Mouse (Mus musculus) c-Kit-positive CD71-positive TER-119-positive erythroid progenitor cells, embryonic 14.5 days (primary cell): ENCODE results near the gene Maml2.
"Not testable (repeated sequence)": the region's sequence is repeated elsewhere in the genome, so short reads cannot be mapped to it uniquely, and the experiment has no call there.

Experiments used
- DNase-seq: peaks from one replicate; pipeline ENCODE4 v3.0.0-alpha.2; 2013; ENCODE audit warnings: low spot score

The Maml2 gene

DNA sequence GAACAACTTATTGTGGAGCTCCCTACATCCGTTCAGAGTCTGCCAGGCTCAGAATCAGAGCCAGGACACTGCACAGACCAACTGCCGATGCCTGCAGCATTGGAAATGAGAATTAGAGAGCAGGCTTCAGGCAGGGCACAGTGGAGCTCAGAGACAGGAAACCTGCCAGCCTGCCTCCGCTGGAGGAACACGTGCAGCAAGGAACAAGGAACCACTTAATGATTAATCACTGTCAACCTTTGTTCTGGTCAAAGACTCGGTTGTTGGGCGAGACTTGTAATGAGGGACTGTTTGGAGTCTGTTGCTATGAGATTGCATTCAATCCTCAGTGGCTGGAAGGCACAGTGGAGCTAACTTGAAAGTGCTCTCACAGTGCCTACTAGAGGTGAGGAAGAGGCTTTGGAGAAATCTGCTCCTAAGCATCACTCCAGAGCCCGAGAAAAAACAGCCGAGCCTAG is 383.9 kb downstream of the Maml2 start:
- no peak for DNase-seq

DNA sequence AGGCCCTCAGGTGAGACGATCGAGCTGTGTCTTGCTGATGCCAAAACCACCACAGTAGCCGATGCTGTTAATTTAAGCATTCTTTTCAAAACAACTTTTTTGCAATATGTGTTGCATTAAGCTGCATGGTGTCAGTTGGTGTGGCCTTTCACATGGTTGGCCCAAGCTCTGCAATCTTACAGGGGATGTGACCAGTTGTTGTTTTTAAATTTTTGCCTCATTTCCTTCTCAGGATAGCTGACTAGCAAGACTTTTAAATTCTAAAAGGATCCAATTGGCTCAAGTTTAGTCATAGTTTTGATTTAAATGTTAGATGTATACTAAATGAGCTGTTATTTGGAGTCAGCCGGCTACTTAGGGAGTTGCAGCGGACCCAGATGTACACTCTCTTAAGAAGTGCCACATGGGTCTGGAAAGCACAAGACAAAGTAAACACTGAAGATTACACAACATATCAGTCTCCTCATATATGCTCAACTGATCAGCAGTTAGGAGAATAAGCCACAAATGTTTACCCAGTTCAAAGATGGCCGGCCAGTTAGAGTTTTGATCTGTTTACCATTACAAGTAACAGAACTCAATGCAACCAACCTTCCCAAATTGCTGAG is 386.7 kb downstream of the Maml2 start:
- no peak for DNase-seq

DNA sequence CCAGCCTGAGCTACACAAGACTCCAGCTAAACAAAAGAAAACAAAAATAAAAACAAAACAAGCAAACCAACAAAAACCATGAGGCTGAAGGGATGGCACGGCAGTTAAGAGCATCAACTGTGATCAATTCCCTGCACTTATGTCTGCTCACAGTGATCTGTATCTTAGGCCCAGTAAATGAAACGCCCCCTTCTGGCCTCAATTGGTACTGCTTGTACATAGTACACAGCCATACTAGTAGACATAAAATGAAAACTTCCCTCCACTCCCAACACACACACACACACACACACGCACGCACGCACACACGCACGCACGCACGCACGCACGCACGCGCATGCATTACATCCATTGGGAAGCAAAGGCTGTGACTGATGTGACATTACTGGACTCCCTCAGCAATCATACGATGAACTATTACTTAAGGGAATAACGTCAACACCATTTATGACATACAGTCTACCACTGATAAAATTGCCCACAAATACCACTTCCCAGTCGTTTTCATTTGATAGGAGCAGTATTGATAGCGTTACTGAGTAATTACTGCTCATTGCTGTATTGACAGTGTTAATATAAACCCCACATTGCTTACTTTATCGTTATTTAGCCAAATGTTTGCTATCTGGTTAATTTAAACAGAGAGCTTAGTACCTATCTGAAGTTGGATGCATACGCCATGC is 389.4 kb downstream of the Maml2 start:
- DNase-seq, result peak; percentile 35

DNA sequence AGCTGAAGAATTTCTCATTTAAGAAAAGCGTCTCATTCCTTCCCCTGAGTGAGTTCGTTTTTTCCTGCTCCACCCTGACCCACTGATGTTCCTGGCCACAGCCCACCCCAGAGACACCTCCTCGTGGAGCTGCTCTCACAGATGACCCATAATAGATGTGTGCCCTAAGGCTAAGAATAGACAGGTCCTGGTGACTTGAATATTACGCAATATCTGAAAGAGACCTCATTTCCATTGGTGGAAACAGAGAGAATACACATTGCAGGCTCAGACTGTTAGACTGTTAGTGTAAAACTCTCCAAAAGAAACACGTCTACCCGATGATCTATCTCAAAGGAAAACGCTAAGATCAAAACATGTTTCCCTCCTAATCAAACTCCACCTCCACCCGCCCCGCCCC is 391.2 kb downstream of the Maml2 start:
- no peak for DNase-seq

DNA sequence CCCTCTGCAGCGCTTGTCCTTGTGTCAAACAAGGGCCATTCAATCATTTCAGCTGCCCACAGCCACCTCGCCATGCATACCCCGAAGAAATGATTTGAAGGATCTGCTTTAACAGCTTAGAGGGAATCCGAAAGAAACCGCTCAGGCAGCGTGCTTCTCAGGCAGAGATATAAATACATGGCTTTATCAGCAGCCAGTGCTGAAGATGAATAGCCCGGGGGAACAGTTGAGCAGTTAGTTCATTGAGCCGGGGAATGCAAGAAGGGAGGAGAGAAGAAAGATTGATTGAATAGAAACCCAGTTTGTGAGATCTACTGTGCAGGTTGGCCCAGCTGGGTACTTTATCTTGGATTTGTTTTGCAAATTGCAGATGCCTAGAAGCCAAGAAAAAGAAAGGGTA is 392.6 kb downstream of the Maml2 start:
- no peak for DNase-seq

DNA sequence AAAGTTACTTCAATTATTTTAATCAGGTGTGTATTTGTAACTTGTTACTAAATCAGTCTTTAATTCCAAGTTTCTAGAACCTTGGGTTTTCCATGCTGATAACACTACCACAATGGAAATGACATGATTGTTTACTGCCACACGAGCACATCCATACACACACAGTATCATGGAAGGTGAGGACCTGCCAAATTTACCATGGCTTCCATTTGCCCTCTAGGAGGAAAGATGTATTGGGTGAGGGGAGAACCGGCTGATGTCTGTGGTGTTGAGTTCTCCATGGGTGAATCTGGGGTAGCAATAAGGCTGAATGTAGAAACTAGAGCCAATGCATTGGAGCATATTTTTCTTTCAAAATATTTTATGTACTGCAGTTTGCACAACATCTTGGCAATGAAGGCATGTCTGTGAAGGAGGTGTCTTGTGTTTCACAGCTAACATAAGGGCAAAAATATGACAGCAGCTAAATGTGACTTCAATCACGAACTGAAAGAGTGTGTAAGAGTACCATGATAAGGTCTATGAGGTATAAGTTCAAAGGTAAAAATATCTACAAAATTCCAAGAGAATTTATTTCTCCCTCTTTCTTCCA is 396.0 kb downstream of the Maml2 start:
- no peak for DNase-seq

DNA sequence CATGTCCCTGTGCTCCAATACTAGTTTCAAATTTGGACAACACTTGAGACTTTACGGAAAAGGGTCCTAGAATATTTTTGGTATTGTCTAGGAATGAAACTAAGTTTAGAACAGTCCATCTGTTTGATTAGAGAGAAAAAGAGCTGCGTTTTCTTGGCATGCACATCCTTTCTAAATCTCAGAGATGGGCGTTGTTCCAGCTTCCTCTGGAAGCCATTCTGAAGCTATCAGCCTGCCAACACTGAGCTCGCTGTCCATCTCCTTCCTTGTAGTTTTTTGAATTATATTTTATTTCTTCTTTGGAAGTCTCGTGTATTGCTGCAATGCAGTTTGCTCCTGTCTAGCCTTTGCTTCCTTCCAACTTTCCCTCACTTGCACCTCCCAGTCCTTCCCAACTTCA is 396.5 kb downstream of the Maml2 start:
- no peak for DNase-seq

DNA sequence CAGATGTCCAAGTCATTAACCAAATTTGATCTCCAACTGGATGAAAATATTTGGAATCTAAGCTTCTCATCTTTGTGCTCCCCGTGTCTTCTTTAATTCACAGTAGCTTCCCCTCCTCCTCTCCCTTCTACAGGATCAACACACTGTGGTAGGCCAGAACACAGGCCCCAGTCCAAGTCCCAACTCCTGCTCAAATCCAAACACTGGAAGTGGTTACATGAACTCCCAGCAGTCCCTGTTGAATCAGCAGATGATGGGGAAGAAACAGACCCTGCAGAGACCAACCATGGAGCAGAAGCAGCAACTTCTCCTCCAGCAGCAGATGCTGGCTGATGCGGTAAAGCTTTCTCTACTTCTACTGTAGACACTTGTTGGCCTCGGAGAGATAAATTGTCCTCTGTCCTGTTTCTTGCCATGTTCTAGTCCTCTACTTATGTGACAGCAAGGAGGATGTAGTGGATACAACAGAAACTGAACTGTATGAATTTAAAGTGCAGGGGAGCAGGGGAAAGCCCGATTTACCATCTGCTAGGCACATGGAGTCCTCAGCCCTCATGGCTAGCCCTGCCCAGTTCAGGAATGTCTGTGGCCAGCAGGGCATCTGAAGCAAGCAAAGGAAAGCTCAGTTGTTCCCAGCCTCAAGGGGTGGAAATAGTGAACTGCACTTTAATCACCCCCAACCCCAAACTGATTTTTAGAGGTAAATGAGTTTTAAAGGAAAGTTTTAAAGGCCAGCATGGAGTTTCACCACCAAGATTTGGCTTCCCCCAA is 399.5 kb downstream of the Maml2 start:
- DNase-seq, result no peak

DNA sequence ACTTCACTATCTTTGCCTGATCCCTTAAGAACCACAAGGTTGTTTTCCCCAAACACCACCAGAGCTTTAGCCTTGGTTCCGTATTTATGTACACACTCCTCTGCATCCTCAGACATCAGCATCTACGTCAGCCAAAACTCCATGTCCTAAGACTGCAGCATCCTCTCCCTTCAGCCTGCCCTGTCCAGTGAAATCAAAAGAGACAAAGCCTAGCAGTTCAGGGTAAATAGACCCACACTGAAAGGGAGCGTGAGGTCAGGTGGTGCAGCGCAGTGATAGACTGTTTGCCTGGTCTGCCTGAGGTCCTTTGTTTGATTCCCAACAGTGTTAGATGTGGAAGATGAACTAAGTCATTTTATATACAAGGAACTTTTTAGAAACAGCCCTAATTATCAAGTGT is 400.1 kb downstream of the Maml2 start:
- no peak for DNase-seq

DNA sequence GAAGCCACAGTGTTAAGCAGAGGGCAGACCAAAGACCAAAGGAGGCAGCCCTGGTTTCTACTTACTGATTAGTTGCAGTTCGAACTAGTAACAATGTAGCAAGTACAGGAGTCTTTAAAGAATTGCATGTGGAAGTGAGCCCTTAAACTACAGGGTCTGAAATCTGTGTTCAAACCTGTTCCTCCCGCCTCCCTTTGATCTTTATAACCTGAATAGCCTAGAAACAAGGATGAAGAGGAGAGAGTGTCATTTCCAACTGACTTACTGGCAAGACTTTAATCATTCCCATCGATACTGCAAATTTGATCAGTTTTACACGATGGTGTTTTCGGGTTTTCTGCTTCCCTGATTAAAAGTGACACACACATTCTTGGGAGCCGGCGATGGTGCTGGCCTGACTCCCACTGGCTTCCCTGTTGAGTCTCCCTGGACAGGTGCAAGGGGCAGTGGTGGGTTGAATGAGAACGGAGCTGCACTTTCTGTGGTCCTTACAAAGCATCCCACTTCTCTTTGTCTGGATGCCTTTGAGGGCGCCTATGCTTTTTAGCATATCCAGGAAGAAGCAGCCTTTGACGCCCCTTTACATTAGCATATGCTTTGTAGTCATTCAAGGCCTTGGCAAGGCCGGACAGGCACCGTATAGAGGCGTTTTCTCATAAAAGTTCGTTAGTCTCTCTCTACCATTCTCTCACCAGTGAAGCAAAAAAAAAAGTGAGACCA is 401.5 kb downstream of the Maml2 start:
- no peak for DNase-seq

DNA sequence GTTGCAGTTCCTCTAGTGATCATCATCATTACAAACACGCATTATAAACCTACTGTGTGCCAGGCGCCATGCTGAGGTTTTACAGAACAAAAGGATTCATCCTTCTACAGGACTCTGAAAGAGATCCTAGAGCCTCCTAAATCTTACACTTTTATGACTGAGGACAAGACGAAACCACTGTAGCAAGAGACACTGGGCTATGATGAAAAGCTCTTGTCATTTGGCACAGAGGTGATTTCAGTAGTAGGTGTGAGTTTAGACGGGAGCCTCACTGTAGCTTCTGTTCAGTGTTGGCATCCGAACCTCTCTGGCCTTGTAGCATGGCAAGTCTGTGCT is 402.0 kb downstream of the Maml2 start:
- DNase-seq, result no peak

DNA sequence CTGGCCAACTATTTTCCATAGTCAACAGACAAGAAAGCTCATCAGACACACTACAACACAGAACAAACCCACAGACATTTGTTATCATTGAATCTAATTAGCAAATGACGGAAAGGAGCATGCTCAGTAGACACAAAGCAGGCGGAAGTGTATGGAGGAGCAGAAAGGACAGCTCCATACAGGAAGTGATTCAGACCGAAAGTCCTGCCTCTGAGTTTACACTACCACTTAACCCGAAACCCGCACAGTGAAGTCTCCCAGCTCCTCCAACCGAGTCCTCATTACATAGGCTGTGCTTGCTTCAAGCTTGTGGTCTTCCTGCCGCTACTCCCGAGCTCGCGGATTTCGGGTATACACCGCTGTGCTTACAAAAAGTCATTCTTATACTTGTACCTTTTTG is 404.0 kb downstream of the Maml2 start:
- no peak for DNase-seq

DNA sequence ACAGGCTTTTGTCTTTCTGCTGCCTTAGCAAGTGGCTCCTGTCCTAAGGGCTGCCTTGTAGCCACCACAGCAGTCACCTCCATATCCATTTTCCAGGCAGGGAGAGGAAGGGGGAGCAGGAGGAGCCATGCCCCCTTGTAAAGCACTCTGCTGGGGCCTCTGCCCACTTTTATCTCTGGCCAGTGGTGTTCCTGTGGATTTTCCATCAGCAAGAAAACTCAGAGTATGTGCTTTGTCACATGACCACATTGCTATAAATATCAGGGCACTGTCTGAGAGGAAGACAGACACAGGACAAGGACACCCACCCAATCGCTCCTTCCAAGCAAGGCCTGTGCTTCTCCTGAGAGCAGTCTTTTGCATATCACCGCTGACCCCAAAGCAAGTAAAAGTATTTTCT is 405.3 kb downstream of the Maml2 start:
- DNase-seq, result no peak

DNA sequence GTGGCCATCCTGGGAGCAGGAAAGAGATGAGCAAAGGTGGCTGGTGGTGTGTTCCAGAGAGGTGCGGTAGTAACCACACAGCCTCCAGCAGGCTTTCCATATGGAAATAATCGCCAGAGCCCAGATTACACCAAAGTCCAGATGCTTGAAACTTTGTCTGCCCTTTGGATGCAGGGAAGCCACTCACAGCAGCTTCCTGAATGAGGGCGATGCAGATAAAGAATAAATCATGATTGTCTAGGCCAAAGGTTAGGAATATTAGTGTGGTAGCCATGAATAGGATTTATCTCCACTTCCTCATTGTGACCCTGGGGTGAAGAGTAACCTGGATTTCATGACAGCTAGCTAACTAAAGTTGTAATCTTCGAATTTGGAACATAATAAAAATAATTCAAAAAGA is 407.2 kb downstream of the Maml2 start:
- no peak for DNase-seq

DNA sequence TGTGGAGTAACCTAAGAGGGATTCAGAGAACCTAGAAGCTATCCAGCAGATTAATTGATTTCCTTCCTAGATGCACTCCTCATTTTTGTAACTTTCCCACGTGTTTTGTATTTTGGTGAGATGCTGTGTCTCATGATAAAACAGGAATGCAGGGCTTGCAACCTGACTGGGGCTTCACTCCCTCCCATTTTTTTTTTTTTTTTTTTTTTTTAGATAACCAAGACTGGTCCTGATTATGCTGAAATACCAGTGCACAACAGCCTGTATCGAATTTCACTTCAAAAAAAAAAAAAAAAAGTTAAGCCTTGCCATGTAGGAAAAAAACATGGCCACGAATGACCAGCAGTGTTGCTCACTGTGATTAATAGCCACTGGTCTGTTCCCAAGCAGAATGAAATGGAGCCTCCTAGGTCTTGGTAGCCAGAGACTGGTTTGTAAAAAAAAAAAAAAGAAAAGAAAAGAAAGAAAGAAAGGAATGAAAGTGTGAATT is 409.4 kb downstream of the Maml2 start:
- no peak for DNase-seq

DNA sequence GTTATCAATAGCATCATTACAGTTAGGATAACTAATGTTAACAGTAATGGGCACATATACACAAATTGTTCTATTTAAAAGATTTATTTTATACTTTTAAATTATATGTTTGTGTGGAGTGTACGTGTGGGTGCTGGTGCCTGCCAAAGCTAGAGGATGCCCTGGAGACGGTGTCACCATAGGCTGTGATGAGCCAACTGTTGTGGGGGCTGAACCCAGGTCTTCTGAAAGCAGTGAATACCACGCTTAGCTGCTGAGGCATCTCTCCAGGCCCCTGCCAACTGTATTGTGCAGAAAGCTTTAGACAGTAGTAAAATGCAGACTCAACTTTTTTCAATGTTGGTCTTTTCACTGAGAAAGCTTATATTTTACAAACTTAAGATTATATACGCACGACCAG is 411.7 kb downstream of the Maml2 start:
- no peak for DNase-seq

DNA sequence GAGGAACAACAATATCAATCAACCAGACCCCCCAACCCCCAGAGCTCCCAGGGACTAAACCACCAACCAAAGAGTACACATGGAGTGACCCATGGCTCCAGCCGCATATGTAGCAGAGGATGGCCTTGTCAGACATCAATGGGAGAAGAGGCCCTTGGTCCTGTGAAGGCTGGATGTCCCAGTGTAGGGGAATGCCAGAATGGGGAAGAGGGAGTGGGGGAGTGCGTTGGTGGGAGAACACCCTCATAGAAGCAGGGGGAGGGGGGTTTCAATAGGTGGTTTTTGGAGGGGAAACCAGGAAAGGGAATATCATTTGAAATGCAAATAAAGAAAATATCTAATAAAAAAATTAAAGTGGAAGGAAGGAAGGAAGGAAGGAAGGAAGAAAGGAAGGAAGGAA is 418.1 kb downstream of the Maml2 start:
- not testable (repeated sequence) for DNase-seq

DNA sequence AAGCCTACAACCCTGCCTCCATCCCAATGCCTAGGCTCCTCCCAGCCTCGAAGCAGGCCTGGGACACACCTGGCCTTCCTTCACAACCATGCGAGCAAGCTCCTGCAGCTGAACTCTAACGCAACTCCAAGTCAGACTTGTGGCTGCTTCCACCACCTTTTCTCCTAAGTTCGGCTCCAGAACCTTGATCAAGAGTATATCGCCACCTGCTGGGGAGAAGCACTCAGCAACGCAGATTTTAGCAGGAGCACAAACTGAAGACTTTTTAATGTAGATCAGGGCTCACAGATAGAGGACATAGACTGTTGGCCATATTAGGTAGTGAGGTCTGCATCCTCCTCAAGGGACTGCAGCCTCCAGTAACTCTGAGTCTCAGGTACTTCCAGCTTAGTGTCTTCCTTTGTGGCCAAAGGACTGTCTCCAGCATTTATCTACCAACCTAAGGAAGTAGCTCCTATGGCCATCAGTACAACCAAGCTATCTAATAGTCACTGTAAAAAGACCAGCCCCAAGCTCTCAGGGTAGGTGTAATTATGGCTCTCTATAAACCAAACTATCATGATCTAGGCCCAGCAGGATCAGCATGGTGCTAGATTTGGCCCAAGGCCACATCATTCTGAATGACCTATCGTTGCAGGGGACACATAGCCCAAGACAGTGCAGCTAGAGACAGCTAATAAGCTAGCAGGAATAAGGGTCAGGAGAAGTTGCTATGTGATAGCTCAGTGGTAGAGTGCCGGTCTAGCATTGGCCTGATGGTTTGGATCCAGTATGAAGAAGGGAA is 418.8 kb downstream of the Maml2 start:
- peak; percentile 37 for DNase-seq

DNA sequence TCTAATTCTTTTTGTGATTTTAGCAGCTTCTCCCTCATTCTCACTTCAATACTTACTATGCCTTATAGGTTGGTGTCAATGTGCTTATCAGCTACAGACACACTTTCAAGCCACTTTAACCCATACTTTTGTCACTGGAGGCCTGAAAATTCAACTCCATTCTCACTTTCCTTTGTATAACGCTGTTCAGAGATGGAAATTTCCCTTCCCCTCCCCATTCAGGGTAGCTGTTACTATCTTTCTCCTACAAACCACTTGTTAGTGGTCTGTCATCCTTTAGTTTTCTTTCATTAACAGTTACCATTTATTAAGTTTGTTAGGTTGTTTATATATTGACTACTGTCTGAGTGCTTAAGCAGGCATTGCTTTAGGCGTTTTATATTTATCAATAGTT is 450.6 kb downstream of the Maml2 start, which contains the start of gene Mtmr2:
Gene Mtmr2, plus strand, starts transcription at position 7 of the 394 bp plus-strand sequence.
- DNase-seq, result peak; percentile 54

DNA sequence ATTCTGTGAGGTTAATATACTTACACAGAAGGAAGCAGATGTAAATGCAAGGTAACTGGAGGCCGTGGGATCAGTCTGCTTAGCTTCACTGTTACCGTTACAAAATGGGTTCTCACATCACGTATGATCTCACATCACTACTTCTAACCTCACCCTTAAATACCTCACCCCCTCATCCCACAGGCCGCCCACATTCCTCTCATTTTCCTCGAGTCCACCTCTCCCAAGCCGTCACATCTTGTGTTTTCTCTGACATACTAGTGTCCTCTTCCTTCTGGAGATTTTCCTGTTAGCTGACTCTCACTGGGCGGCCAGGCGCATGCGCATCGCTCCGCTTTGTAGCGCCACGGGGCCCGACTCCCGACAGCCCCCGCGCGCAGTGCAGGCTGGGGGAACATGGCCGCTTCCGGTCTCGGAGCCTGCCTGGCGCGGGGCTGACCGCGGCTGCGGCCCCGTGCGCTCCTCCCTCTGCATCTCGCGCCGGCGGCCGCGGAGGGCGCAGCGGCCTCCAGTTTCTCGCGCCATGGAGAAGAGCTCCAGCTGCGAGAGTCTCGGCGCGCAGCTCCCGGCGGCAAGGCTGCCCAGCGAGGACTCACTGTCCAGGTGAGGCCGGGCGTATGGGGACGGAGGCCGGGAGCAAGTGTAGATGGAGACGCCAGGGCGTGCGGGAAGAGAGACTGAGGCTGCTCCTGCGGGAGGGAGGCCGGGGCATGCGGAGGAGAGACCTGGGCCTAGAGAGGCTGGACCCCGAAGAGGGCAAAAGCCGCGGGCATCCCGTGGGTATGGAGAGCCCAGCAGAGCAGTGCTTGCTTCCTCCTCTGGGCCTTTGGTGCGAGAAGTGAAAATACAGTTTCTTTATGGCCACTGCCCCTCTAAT is 451.3 kb downstream of the Maml2 start:
- DNase-seq, result peak; percentile 91
